Mouse (Mus musculus): ENCODE measurements around the gene Gnb4. TPM values are rescaled to one million over a fixed set of nuclear protein-coding genes. Genes with fewer than 3 reads are reported as not detected.

Gene Gnb4
- polyA plus RNA-seq (2017; shearing (Covaris generic)): 10 to 100 TPM in 1 of 2 experiments, 1 to 10 TPM in 1; 9.1 to 13.1 TPM

DNA sequence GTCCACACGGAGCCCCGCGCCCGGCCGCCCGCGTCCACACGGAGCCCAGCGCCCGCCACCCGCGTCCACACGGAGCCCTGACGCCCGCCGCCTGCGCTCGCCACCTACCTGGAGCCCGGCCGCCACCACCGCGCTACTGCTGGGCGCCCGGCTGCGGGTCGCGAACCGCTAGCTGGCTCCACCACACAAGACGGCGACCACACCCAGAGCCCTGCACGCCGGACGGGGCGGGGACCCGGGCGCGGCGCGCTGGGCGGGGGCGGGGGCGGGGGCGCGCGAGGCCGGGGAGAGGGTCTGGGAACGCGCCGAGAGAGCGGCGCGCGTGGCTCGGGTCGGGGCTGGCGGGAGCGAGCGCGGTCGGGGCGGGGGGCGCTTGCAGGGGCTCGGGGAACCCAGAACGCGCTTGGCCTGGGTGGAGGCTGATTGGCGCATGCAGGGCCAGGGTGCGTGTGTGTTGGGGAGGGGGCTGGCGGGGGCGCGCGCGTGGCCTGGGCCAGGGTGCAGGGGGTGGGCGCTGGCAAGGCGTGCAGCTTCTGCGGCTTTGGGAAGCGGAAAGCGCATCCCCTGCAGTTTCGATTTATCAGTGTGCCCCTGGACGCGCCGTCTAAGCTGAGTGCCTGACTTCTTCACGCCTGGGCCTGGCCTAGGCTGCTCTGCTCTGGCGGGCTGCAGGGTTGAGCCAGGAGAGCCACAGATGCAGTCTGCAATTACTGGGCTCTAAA is at the start of gene Gnb4:
TSS of gene Gnb4 (minus strand) at position 255 of the 722 bp plus-strand sequence.

Other genes with a start within 250 kb of the Gnb4 start
- gene Pik3ca, start 218.9 kb downstream of the Gnb4 start, polyA plus RNA-seq (2017; shearing (Covaris generic)): 10 to 100 TPM; 34.3 to 37.6 TPM
- gene Kcnmb3, start 124.4 kb downstream of the Gnb4 start, polyA plus RNA-seq (2017; shearing (Covaris generic)): 1 to 10 TPM in 1 of 2 experiments, under 1 TPM in 1; 0.45 to 2.2 TPM
- gene Zfp639, start 106.3 kb downstream of the Gnb4 start, polyA plus RNA-seq (2017; shearing (Covaris generic)): 10 to 100 TPM; 46.3 to 76.3 TPM
- 10 to 100 TPM; 23.4 to 31.4 TPM for gene Mfn1, start 87.1 kb downstream of the Gnb4 start, polyA plus RNA-seq (2017; shearing (Covaris generic))
- gene Actl6a, start 89.7 kb upstream of the Gnb4 start, polyA plus RNA-seq (2017; shearing (Covaris generic)): 100 to 1,000 TPM; 109 to 131 TPM
- gene Ndufb5, start 120.4 kb upstream of the Gnb4 start, polyA plus RNA-seq (2017; shearing (Covaris generic)): 100 to 1,000 TPM; 147 to 161 TPM
- gene Mrpl47, start 121.0 kb upstream of the Gnb4 start, polyA plus RNA-seq (2017; shearing (Covaris generic)): 10 to 100 TPM; 23.1 to 23.4 TPM
- 1 to 10 TPM in 1 of 2 experiments, under 1 TPM in 1; 0.10 to 1.3 TPM for gene Usp13, start 201.0 kb upstream of the Gnb4 start, polyA plus RNA-seq (2017; shearing (Covaris generic))

Measured in inflammation-experienced regulatory T-cells (primary cell).